Mouse (Mus musculus) left cerebral cortex, adult 8-10 months (tissue): ENCODE results near the gene Steap1. TPM values are rescaled to one million over a fixed set of nuclear protein-coding genes. Genes with fewer than 3 reads are reported as not detected.

ENCODE experiments used
- DNase-seq, 2 experiments: peaks; one replicate each; pipeline ENCODE4 v3.0.0; 2022; ENCODE audit warnings: low spot score in 2 of 2
- total RNA-seq, 4 experiments: library from RNA; stranded (reverse); gene quantifications; 2 replicates each; pipeline ENCODE4 v1.2.4; 2022

Gene Steap1
- total RNA-seq, 4 experiments from 2014 or later: 0.27 to 1.6 (median 0.49) TPM

DNA sequence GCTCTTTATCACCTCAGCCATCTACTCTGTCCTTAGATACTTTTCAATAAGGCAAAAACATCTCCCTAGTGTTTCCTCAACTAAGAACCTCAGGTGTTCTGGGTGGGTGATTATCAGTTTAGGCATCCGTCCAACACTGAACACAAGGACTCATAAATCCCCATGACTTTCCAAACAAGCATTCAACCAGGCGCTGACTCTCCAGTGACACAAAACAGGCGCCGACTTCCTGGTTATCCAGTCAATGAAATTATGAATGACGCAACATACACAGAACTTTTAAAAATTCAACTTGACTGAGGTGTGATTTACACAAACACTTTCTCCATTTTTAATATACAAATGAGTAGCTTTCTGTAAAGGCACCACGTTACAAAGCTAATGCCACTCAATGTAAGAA is 60.9 kb downstream of the Steap1 start:
- no peak for DNase-seq

- no peak for DNase-seq
Observed at GRCm38 (mm10) chr5:5686973-5687372, 62.2 kb downstream of the Steap1 start.

Other genes starting within 250 kb of the Steap1 start
- 10 to 100 TPM; 43.8 to 45.2 (median 44.1) TPM for gene Cldn12, start 234.4 kb downstream of the Steap1 start, total RNA-seq
- gene Gtpbp10, start 189.8 kb downstream of the Steap1 start, total RNA-seq: 10 to 100 TPM; 10.6 to 12.8 (median 10.9) TPM
- gene Gm8773, start 175.5 kb downstream of the Steap1 start, total RNA-seq: not detected
- gene Cfap69, start 85.1 kb downstream of the Steap1 start, total RNA-seq: 10 to 100 TPM; 13.7 to 23.6 (median 21.6) TPM
- 10 to 100 TPM; 10.2 to 13.3 (median 11.0) TPM for gene Steap2, start 54.7 kb downstream of the Steap1 start, total RNA-seq